Mouse (Mus musculus) c-Kit-positive CD71-positive TER-119-negative erythroid progenitor cells, embryonic 14.5 days (primary cell): Measurements from ENCODE around the gene Olfr555.
A peak's percentile ranks its signal among the peaks of the same experiment; 100 is the strongest.
"Not testable (repeated sequence)": the region's sequence is repeated elsewhere in the genome, so short reads cannot be mapped to it uniquely, and the experiment has no call there.

ENCODE experiments used
- DNase-seq: peaks from one replicate; pipeline ENCODE4 v3.0.0-alpha.2; 2013; ENCODE audit warnings: low read depth

Gene Olfr555

GRCm38 (mm10) chr7:102658523-102658922, at the start of gene Olfr555:
Gene Olfr555 (plus strand): TSS chr7:102658823.
- DNase-seq: no peak

GRCm38 (mm10) chr7:102618118-102618517, 40.5 kb upstream of the Olfr555 start, which contains the start of gene Olfr553:
Gene Olfr553 (minus strand): TSS chr7:102618218.
- no peak for DNase-seq

GRCm38 (mm10) chr7:102619608-102620007, 39.0 kb upstream of the Olfr555 start:
- DNase-seq: no peak

- not testable (repeated sequence) for DNase-seq
Observed at GRCm38 (mm10) chr7:102620368-102620767, 38.3 kb upstream of the Olfr555 start.

GRCm38 (mm10) chr7:102636665-102637064, 22.0 kb upstream of the Olfr555 start:
- peak; percentile 16 for DNase-seq

GRCm38 (mm10) chr7:102638132-102638531, 20.5 kb upstream of the Olfr555 start, which contains the start of gene Olfr554:
Gene Olfr554 (plus strand): TSS chr7:102638432.
- no peak for DNase-seq

- DNase-seq: not testable (repeated sequence)
Observed at GRCm38 (mm10) chr7:102644945-102645344, 13.7 kb upstream of the Olfr555 start.

GRCm38 (mm10) chr7:102664599-102664998, 6.0 kb downstream of the Olfr555 start, which contains the start of gene Olfr556:
Gene Olfr556 (plus strand): TSS chr7:102664899.
- DNase-seq: no peak

- DNase-seq: no peak
Observed at GRCm38 (mm10) chr7:102665378-102665777, 6.8 kb downstream of the Olfr555 start.

GRCm38 (mm10) chr7:102676225-102676624, 17.6 kb downstream of the Olfr555 start:
- no peak for DNase-seq

- DNase-seq: no peak
Observed at GRCm38 (mm10) chr7:102681916-102682315, 23.3 kb downstream of the Olfr555 start.

GRCm38 (mm10) chr7:102686944-102687501, 28.4 kb downstream of the Olfr555 start, which contains the start of gene Trim68:
Gene Trim68 (minus strand): TSS chr7:102687327.
- peak; percentile 72 for DNase-seq

- DNase-seq: no peak
Observed at GRCm38 (mm10) chr7:102695358-102696125, 36.9 kb downstream of the Olfr555 start, which contains the start of gene Olfr557. Gene Olfr557 (plus strand): TSS chr7:102695910.

- no peak for DNase-seq
Observed at GRCm38 (mm10) chr7:102698461-102698860, 39.8 kb downstream of the Olfr555 start.

GRCm38 (mm10) chr7:102701915-102702314, 43.3 kb downstream of the Olfr555 start, which contains the start of gene Olfr558:
Gene Olfr558 (plus strand): TSS chr7:102702215.
- no peak for DNase-seq
